In genomic region chr12:24736956-24737355, GRCm38 (mm10) we compare ENCODE assay signal across 22 mouse cellular contexts. TPM values are rescaled to one million over a fixed set of nuclear protein-coding genes. Genes with fewer than 3 reads are reported as not detected.
A peak's percentile ranks its signal among the peaks of the same experiment; 100 is the strongest.
DNase-seq lines count a peak whose midpoint lies in the region; ATAC-seq and TF ChIP-seq lines count a peak whose summit lies in the region.
"Had no signal": no experiment of that assay in that cellular context is flagged by ENCODE, and none has a peak within 500 bp of the region (broad histone marks: within the 10 kb centered on the region; RNA-seq: fewer than 3 reads in every experiment).

No protein-coding gene starts in this region.

- no peak for TF ChIP-seq EP300 in lung, postnatal 0 days (IDR thresholded peaks at IDR 0.05)

- no peak overlapping the region for H3K27ac ChIP-seq in intestine, postnatal 0 days (ENCODE audit: low read depth, low read length)
- H3K27ac ChIP-seq in intestine, embryonic 15.5 days, result no peak overlapping the region
- H3K27ac ChIP-seq in lung, embryonic 14.5 days (ENCODE audit: low read depth), result no peak overlapping the region
- no peak overlapping the region for H3K27ac ChIP-seq in lung, postnatal 0 days (ENCODE audit: low read length)
- H3K27ac ChIP-seq: embryonic facial prominence, embryonic 15.5 days; forebrain, embryonic 12.5 days; hindbrain, embryonic 12.5 days had no signal

- TF ChIP-seq CTCF in intestine, postnatal 0 days (IDR thresholded peaks at IDR 0.05; ENCODE audit: low read depth), result peak; percentile 30; the same call in 1 of the 2 replicates
- TF ChIP-seq CTCF in lung, embryonic 14.5 days (IDR thresholded peaks at IDR 0.05; ENCODE audit: low read depth), result 0 out of 2 replicates have a peak, but pooled peaks have one; percentile 22
- no peak for TF ChIP-seq CTCF in lung, postnatal 0 days (IDR thresholded peaks at IDR 0.05)
- 0 out of 2 replicates have a peak, but pooled peaks have one; percentile 9 for TF ChIP-seq CTCF in brain, embryonic 14.5 days (IDR thresholded peaks at IDR 0.05; ENCODE audit: borderline replicate concordance, extremely low read depth, insufficient read depth, insufficient read length)

- H3K27me3 ChIP-seq in intestine, postnatal 0 days (replicated peaks; ENCODE audit: control insufficient read depth, insufficient read depth, low read length), result no peaks in the 10 kb centered on the region
- H3K27me3 ChIP-seq in intestine, embryonic 15.5 days (replicated peaks), result no peaks in the 10 kb centered on the region
- H3K27me3 ChIP-seq in lung, embryonic 14.5 days (ENCODE audit: insufficient read depth, low read length), result no peaks in the 10 kb centered on the region
- no peaks in the 10 kb centered on the region for H3K27me3 ChIP-seq in lung, postnatal 0 days (replicated peaks; ENCODE audit: insufficient read depth, low read length)
- H3K27me3 ChIP-seq: embryonic facial prominence, embryonic 15.5 days; forebrain, embryonic 12.5 days; hindbrain, embryonic 12.5 days had no signal

- DNase-seq in lung, embryonic 14.5 days, result no peak
- no peak for DNase-seq in lung, postnatal 0 days (ENCODE audit: low spot score)
- no peak for DNase-seq in brain, embryonic 14.5 days (ENCODE audit: low read depth)
- DNase-seq: adrenal gland, adult 8-10 months; adrenal gland, postnatal 36 days; cerebellum, adult 11 months; cerebellum, adult 8-10 months; cerebellum, postnatal 14 days; embryo, embryonic 11 days; gastrocnemius, postnatal 14 days; heart, postnatal 10 days; heart, postnatal 4 days had no signal

- H3K9me3 ChIP-seq in intestine, postnatal 0 days (ENCODE audit: control insufficient read depth), result no peaks in the 10 kb centered on the region
- H3K9me3 ChIP-seq in intestine, embryonic 15.5 days, result no peaks in the 10 kb centered on the region
- H3K9me3 ChIP-seq in lung, embryonic 14.5 days (ENCODE audit: low read depth, low read length), result no peaks in the 10 kb centered on the region
- no peaks in the 10 kb centered on the region for H3K9me3 ChIP-seq in lung, postnatal 0 days (ENCODE audit: low read length)
- H3K9me3 ChIP-seq: embryonic facial prominence, embryonic 15.5 days; forebrain, embryonic 12.5 days; hindbrain, embryonic 12.5 days had no signal

- no peaks in the 10 kb centered on the region for H3K4me1 ChIP-seq in intestine, postnatal 0 days (replicated peaks; ENCODE audit: control insufficient read depth, insufficient read depth, low read length)
- H3K4me1 ChIP-seq in intestine, embryonic 15.5 days (replicated peaks), result 0 out of 2 replicates have a peak, but pooled peaks cover 3% of the 10 kb centered on the region
- H3K4me1 ChIP-seq in lung, embryonic 14.5 days (ENCODE audit: insufficient read depth), result no peaks in the 10 kb centered on the region
- no peaks in the 10 kb centered on the region for H3K4me1 ChIP-seq in lung, postnatal 0 days (ENCODE audit: insufficient read depth, low read depth, low read length)
- H3K4me1 ChIP-seq: forebrain, embryonic 12.5 days; hindbrain, embryonic 12.5 days had no signal

- no peak overlapping the region for H3K4me2 ChIP-seq in intestine, postnatal 0 days (replicated peaks; ENCODE audit: low read depth)
- H3K4me2 ChIP-seq in intestine, embryonic 15.5 days (replicated peaks), result no peak overlapping the region
- no peak overlapping the region for H3K4me2 ChIP-seq in lung, embryonic 14.5 days
- no peak overlapping the region for H3K4me2 ChIP-seq in lung, postnatal 0 days (replicated peaks; ENCODE audit: low read depth, low read length)
- H3K4me2 ChIP-seq: embryonic facial prominence, embryonic 15.5 days; forebrain, embryonic 12.5 days; hindbrain, embryonic 12.5 days had no signal

- H3K36me3 ChIP-seq in intestine, postnatal 0 days (ENCODE audit: control insufficient read depth, insufficient read depth), result no peaks in the 10 kb centered on the region
- H3K36me3 ChIP-seq in intestine, embryonic 15.5 days, result no peaks in the 10 kb centered on the region
- H3K36me3 ChIP-seq in lung, embryonic 14.5 days (ENCODE audit: insufficient read depth), result no peaks in the 10 kb centered on the region
- no peaks in the 10 kb centered on the region for H3K36me3 ChIP-seq in lung, postnatal 0 days (ENCODE audit: insufficient read depth, low read length)
- H3K36me3 ChIP-seq: embryonic facial prominence, embryonic 15.5 days; forebrain, embryonic 12.5 days; hindbrain, embryonic 12.5 days had no signal

- no peak for TF ChIP-seq POLR2A in brain, embryonic 14.5 days (IDR thresholded peaks at IDR 0.05; ENCODE audit: borderline replicate concordance, extremely low read depth, insufficient read depth, insufficient read length, poor library complexity, severe bottlenecking)

- no peak overlapping the region for H3K9ac ChIP-seq in intestine, postnatal 0 days (ENCODE audit: low read depth, low read length)
- no peak overlapping the region for H3K9ac ChIP-seq in intestine, embryonic 15.5 days
- H3K9ac ChIP-seq in lung, embryonic 14.5 days, result no peak overlapping the region
- H3K9ac ChIP-seq in lung, postnatal 0 days (replicated peaks; ENCODE audit: low read depth), result no peak overlapping the region
- H3K9ac ChIP-seq: embryonic facial prominence, embryonic 15.5 days; forebrain, embryonic 12.5 days; hindbrain, embryonic 12.5 days had no signal

- ATAC-seq in intestine, postnatal 0 days, result no peak
- no peak for ATAC-seq in intestine, embryonic 15.5 days
- no peak for ATAC-seq in lung, embryonic 14.5 days (ENCODE audit: insufficient read depth)
- ATAC-seq in lung, postnatal 0 days, result no peak
- no peak for ATAC-seq in inflammation-experienced regulatory T-cells, adult 6 months
- no peak for ATAC-seq in granulocyte monocyte progenitor cell, adult 5-6 weeks (replicated peaks; ENCODE audit: poor library complexity, severe bottlenecking)
- ATAC-seq: forebrain, embryonic 16.5 days; hindbrain, embryonic 16.5 days had no signal

- 73% methylated on average over 2 of the region's 2 CpGs for WGBS in intestine, postnatal 0 days
- WGBS in intestine, embryonic 15.5 days, result 56% methylated on average over 2 of the region's 2 CpGs
- 61% methylated on average over 2 of the region's 2 CpGs for WGBS in lung, embryonic 14.5 days
- 64% methylated on average over 2 of the region's 2 CpGs for WGBS in lung, postnatal 0 days

- no peak overlapping the region for H3K4me3 ChIP-seq in intestine, postnatal 0 days (ENCODE audit: low read depth, low read length)
- no peak overlapping the region for H3K4me3 ChIP-seq in intestine, embryonic 15.5 days (replicated peaks)
- no peak overlapping the region for H3K4me3 ChIP-seq in lung, embryonic 14.5 days (ENCODE audit: low read depth, low read length)
- no peak overlapping the region for H3K4me3 ChIP-seq in lung, postnatal 0 days (ENCODE audit: low read depth, low read length)
- H3K4me3 ChIP-seq: embryonic facial prominence, embryonic 15.5 days; erythroblast, embryonic 14.5 days; forebrain, embryonic 12.5 days; hindbrain, embryonic 12.5 days had no signal

RNA-seq across cellular contexts. Expression of gene Rrm2, which starts 28.9 kb away (rescaled TPM):
- polyA plus RNA-seq in intestine, postnatal 0 days (2015; fragmentation: Nextera tagmentation; extraction: Ambion mirVana), result 36.9 and 37.4 TPM in 2 replicates
- 161 and 178 TPM in 2 replicates for polyA plus RNA-seq in intestine, embryonic 15.5 days (2015; fragmentation: Nextera tagmentation; extraction: Ambion mirVana)
- polyA plus RNA-seq in lung, embryonic 14.5 days (2014; fragmentation: Nextera tagmentation; extraction: Ambion mirVana), result 219 and 221 TPM in 2 replicates
- polyA plus RNA-seq in lung, postnatal 0 days (2015; fragmentation: Nextera tagmentation; extraction: Ambion mirVana), result 16.3 and 20.7 TPM in 2 replicates
- 38.1 and 47.0 TPM in 2 replicates for polyA plus RNA-seq in brain, embryonic 14.5 days (2012; rRNA removed)
- polyA plus RNA-seq in inflammation-experienced regulatory T-cells, adult 6 months (2017; shearing (Covaris generic)), result 100 to 1,000 TPM in 1 of 3 experiments, 10 to 100 TPM in 2; 41.3 to 492 (median 44.8) TPM
- 132 and 162 TPM in 2 replicates for total RNA-seq in granulocyte monocyte progenitor cell, adult 5-6 weeks (2014; fragmentation: Nextera tagmentation)
- 130 and 144 TPM in 2 replicates for total RNA-seq in granulocyte monocyte progenitor cell, adult 5-6 weeks (2017)

RNA-seq across cellular contexts. Expression of gene Cys1, which starts 55.3 kb away (rescaled TPM):
- 1.3 and 1.7 TPM in 2 replicates for polyA plus RNA-seq in intestine, postnatal 0 days (2015; fragmentation: Nextera tagmentation; extraction: Ambion mirVana)
- polyA plus RNA-seq in intestine, embryonic 15.5 days (2015; fragmentation: Nextera tagmentation; extraction: Ambion mirVana), result 2.1 and 2.3 TPM in 2 replicates
- polyA plus RNA-seq in lung, embryonic 14.5 days (2014; fragmentation: Nextera tagmentation; extraction: Ambion mirVana), result 1.3 and 2.4 TPM in 2 replicates
- 1.7 and 2.3 TPM in 2 replicates for polyA plus RNA-seq in lung, postnatal 0 days (2015; fragmentation: Nextera tagmentation; extraction: Ambion mirVana)
- 1.5 and 2.2 TPM in 2 replicates for polyA plus RNA-seq in brain, embryonic 14.5 days (2012; rRNA removed)
- not detected for polyA plus RNA-seq in inflammation-experienced regulatory T-cells, adult 6 months (2017; shearing (Covaris generic))
- total RNA-seq in granulocyte monocyte progenitor cell, adult 5-6 weeks (2014; fragmentation: Nextera tagmentation), result not detected in 2 replicates
- not detected in 2 replicates for total RNA-seq in granulocyte monocyte progenitor cell, adult 5-6 weeks (2017)
- polyA plus RNA-seq: erythroblast, embryonic 14.5 days had no signal
